Mouse (Mus musculus) heart, adult 2 months (tissue): Measurements from ENCODE around the gene Gm2a.

Experiments used
- CTCF ChIP-seq: fragments of 200-600 bp; IDR thresholded peaks from 2 replicates; pipeline ENCODE4 v1.8.1; 2022; ENCODE audit warnings: antibody characterized with exemption, mild to moderate bottlenecking, moderate library complexity
- POLR2A ChIP-seq: fragments of 200-500 bp; IDR thresholded peaks from 2 replicates; pipeline ENCODE4 v1.6.1; 2011; ENCODE audit warnings: mild to moderate bottlenecking, low read depth, low read length, control low read depth; ENCODE audit not compliant: insufficient read depth

DNA sequence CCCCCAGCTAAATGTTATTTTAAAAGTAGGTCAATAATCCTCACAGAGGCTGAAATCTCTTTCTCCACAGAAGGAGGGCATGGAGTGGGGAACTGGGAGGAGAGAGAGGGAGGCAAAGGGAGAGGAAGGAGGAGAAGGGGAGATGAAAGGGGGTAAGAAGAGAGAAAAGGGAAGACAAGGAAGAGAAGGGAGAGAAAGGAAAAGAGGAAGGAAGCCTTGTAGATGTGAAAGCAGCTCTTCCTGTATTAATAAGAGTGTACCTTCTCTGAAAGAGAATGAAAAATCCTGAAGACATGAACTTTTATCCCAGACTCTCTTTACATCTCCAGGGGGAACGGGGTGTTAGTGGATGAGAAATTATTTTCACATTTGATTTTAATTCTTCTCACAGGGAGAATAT is 23.5 kb downstream of the Gm2a start:
- TF ChIP-seq CTCF (no peak), POLR2A (no peak)
